Mouse (Mus musculus): ENCODE measurements at regions not wholly inside any gene's neighbourhood (a gene's known extent, or its start where the extent isn't known, plus 50 kb on each side); places are given as distances from the start of the nearest gene placed in this dataset.

DNA sequence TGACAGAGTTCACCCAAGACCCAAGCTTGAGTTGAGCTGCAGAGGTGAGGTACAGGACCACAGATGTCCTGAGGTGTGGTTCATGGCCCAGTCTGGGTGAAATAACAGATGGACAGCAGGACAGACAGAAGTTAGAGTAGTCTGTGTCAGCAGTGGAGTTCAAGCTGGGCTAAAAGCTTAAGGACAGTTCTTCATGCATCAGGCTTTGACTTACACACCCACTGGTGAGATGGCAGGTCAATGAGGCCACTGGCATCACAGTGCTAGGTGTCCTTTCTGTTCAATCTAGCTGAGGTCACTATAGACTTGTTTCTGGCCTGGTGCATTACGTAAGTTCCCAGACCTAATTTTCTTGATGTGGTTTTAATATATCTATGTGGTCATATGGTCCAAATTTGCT is 238.9 kb upstream of the Dab2 start:
- no peak for TF ChIP-seq BHLHE40 (IDR thresholded peaks at IDR 0.05; ENCODE audit: low read depth, low read length)
- TF ChIP-seq EP300 (IDR thresholded peaks at IDR 0.05; ENCODE audit: low read length) = no peak
- TF ChIP-seq USF1 (IDR thresholded peaks at IDR 0.05; ENCODE audit: low read depth, low read length) = no peak
